Mouse (Mus musculus) midbrain, embryonic 15.5 days (tissue): Measurements from ENCODE around the gene Lrrc4c. TPM values are rescaled to one million over a fixed set of nuclear protein-coding genes. Genes with fewer than 3 reads are reported as not detected.

Source experiments
- ATAC-seq: fragments of 200-750 bp; cut with Nextera tagmentation; replicated peaks from 2 replicates; pipeline ENCODE4 v1.8.0; 2017; ENCODE audit warnings: moderate TSS enrichment
- H3K27ac ChIP-seq: fragments of 300-500 bp; sonication (generic); 2 replicates; pipeline ENCODE4 v1.5.1; 2015; ENCODE audit warnings: mild to moderate bottlenecking, inconsistent platforms
- H3K27me3 ChIP-seq: fragments of 300-500 bp; sonication (generic); replicated peaks from 2 replicates; pipeline ENCODE4 v1.6.1; 2015; ENCODE audit warnings: inconsistent platforms
- H3K36me3 ChIP-seq: fragments of 300-500 bp; sonication (generic); replicated peaks from 2 replicates; pipeline ENCODE4 v1.6.1; 2015; ENCODE audit warnings: inconsistent platforms
- H3K4me1 ChIP-seq: fragments of 300-500 bp; sonication (generic); 2 replicates; pipeline ENCODE4 v1.6.1; 2015; ENCODE audit warnings: inconsistent platforms
- H3K4me2 ChIP-seq: fragments of 300-500 bp; sonication (generic); 2 replicates; pipeline ENCODE4 v1.6.1; 2015; ENCODE audit warnings: inconsistent platforms, mild to moderate bottlenecking, moderate library complexity
- H3K4me3 ChIP-seq: fragments of 300-500 bp; sonication (generic); 2 replicates; pipeline ENCODE4 v1.5.1; 2015; ENCODE audit warnings: mild to moderate bottlenecking, inconsistent platforms
- H3K9ac ChIP-seq: fragments of 300-500 bp; sonication (generic); 2 replicates; pipeline ENCODE4 v1.6.1; 2015; ENCODE audit warnings: mild to moderate bottlenecking, inconsistent platforms
- H3K9me3 ChIP-seq: fragments of 300-500 bp; sonication (generic); 2 replicates; pipeline ENCODE4 v1.6.1; 2016; ENCODE audit warnings: inconsistent platforms
- WGBS: fragments of 180-500 bp; shearing (Covaris S2); methylation state at CpG from one replicate; pipeline ENCODE4 v1.1.7; 2015; ENCODE audit warnings: mixed read lengths; 5-methylcytosine and 5-hydroxymethylcytosine counted together
- polyA plus RNA-seq: library from polyadenylated mRNA; unstranded; fragments of >200 nt; fragmentation: Nextera tagmentation; extraction: Ambion mirVana; gene quantifications from 2 replicates; pipeline ENCODE4 v1.2.1, GENCODE M21; 2015

Lrrc4c gene
- polyA plus RNA-seq, 1 experiment from 2014 or later, result 37.7 TPM

- Histone ChIP-seq H3K27ac (no peak overlapping the region), H3K27me3 (no peaks in the 10 kb centered on the region), H3K36me3 (no peaks in the 10 kb centered on the region), H3K9me3 (no peaks in the 10 kb centered on the region), H3K4me3 (no peak overlapping the region), H3K9ac (no peak overlapping the region), H3K4me1 (no peaks in the 10 kb centered on the region), H3K4me2 (no peak overlapping the region)
- 72% methylated on average over 8 of the region's 8 CpGs for WGBS
- no peak for ATAC-seq
Observed at GRCm38 (mm10) chr2:96577701-96578100, 259.7 kb downstream of the Lrrc4c start.

DNA sequence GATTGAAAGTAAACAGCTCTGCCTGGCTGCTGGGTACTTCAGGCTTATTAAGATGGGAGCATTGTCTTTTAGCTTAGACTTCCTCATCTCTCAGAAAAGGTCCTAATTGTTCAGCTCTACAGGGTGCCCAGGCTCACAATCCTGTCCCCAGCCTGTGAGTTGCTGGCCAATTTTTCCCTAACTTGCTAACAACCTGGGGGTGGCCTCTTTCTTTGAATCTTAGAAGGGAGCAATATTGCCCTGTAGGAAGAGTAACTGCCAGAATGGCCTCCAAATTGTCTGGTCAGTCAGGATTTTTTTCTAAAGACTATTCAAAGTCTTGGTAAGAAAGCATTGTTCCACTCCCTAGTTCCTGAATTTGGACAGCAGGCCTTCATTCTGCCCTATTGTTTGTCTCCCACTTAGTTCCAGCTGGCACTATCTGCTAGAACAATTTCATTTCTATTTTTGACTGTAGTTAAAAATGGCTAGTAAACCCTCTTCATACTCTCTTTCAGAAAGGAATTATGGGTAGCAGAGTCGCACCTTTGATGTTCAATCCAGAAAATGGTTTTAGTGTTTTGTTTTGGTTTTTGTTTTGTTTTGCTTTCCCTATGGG, 262.3 kb downstream of the Lrrc4c start:
- H3K9ac ChIP-seq, result no peak overlapping the region
- H3K27me3 ChIP-seq, result no peaks in the 10 kb centered on the region
- no peaks in the 10 kb centered on the region for H3K36me3 ChIP-seq
- 75% methylated on average over 1 of the region's 1 CpGs for WGBS
- ATAC-seq, result no peak
- H3K9me3 ChIP-seq, result no peaks in the 10 kb centered on the region
- H3K27ac ChIP-seq, result no peak overlapping the region
- H3K4me1 ChIP-seq, result no peaks in the 10 kb centered on the region
- H3K4me2 ChIP-seq, result no peak overlapping the region
- no peak overlapping the region for H3K4me3 ChIP-seq

- H3K4me3 ChIP-seq, result no peak overlapping the region
- no peak overlapping the region for H3K9ac ChIP-seq
- no peaks in the 10 kb centered on the region for H3K36me3 ChIP-seq
- H3K9me3 ChIP-seq, result no peaks in the 10 kb centered on the region
- H3K4me2 ChIP-seq, result no peak overlapping the region
- H3K27ac ChIP-seq, result no peak overlapping the region
- WGBS, result 4% methylated on average over 4 of the region's 4 CpGs
- H3K27me3 ChIP-seq, result no peaks in the 10 kb centered on the region
- ATAC-seq, result peak; percentile 86
- peaks cover 2% of the 10 kb centered on the region; the same call in 1 of the 2 replicates for H3K4me1 ChIP-seq
Observed at GRCm38 (mm10) chr2:96585665-96586064, 267.7 kb downstream of the Lrrc4c start.

DNA sequence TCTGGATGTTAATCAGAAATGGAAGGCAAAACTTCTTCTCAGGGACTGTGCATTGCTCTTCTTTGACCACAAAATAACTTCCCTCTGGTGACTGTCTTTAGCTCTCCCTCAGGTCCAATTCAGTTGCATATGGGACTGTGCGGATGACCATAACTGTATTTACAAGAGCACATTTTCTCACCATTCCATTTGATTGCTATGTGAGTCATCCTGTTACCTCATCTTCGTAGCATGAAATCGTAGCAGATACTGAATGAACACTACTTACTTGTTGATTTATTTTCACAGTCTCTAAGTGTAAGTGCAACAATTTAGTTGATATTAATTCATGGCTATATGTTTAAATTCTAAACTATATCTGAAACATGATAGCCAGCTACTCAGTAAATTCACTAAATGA, 286.8 kb downstream of the Lrrc4c start:
- WGBS, result 93% methylated on average over 3 of the region's 3 CpGs
- H3K9me3 ChIP-seq, result no peaks in the 10 kb centered on the region

GRCm38 (mm10) chr2:96614121-96614520, 296.2 kb downstream of the Lrrc4c start:
- no peak for ATAC-seq
- 81% methylated on average over 1 of the region's 1 CpGs for WGBS
- no peaks in the 10 kb centered on the region for H3K9me3 ChIP-seq

More for the DNA sequence above, 286.8 kb downstream of the Lrrc4c start:
- Histone ChIP-seq H3K9ac (no peak overlapping the region), H3K4me3 (no peak overlapping the region), H3K4me1 (no peaks in the 10 kb centered on the region), H3K27ac (no peak overlapping the region), H3K4me2 (no peak overlapping the region), H3K36me3 (no peaks in the 10 kb centered on the region), H3K27me3 (no peaks in the 10 kb centered on the region)
- no peak for ATAC-seq

GRCm38 (mm10) chr2:96618691-96619205, 300.8 kb downstream of the Lrrc4c start:
- Histone ChIP-seq H3K9me3 (no peaks in the 10 kb centered on the region), H3K4me2 (no peak overlapping the region), H3K4me3 (no peak overlapping the region), H3K27ac (no peak overlapping the region), H3K27me3 (no peaks in the 10 kb centered on the region), H3K36me3 (no peaks in the 10 kb centered on the region), H3K9ac (no peak overlapping the region), H3K4me1 (no peaks in the 10 kb centered on the region)
- WGBS, result 57% methylated on average over 6 of the region's 6 CpGs
- no peak for ATAC-seq

More at GRCm38 (mm10) chr2:96614121-96614520, 296.2 kb downstream of the Lrrc4c start:
- H3K27ac ChIP-seq, result no peak overlapping the region
- H3K9ac ChIP-seq, result no peak overlapping the region
- no peaks in the 10 kb centered on the region for H3K27me3 ChIP-seq
- H3K4me3 ChIP-seq, result no peak overlapping the region
- H3K4me1 ChIP-seq, result no peaks in the 10 kb centered on the region
- no peak overlapping the region for H3K4me2 ChIP-seq
- no peaks in the 10 kb centered on the region for H3K36me3 ChIP-seq

- H3K4me1 ChIP-seq, result no peaks in the 10 kb centered on the region
- H3K36me3 ChIP-seq, result no peaks in the 10 kb centered on the region
- no peaks in the 10 kb centered on the region for H3K9me3 ChIP-seq
- H3K4me3 ChIP-seq, result no peak overlapping the region
- no peak overlapping the region for H3K9ac ChIP-seq
- no peak overlapping the region for H3K27ac ChIP-seq
- H3K27me3 ChIP-seq, result no peaks in the 10 kb centered on the region
- 29% methylated on average over 4 of the region's 4 CpGs for WGBS
- H3K4me2 ChIP-seq, result no peak overlapping the region
- ATAC-seq, result peak; percentile 78; the same call in 1 of the 2 replicates
Observed at GRCm38 (mm10) chr2:96667113-96667512, 349.1 kb downstream of the Lrrc4c start.

- ATAC-seq, result no peak
- Histone ChIP-seq H3K4me2 (no peak overlapping the region), H3K9ac (no peak overlapping the region), H3K4me1 (no peaks in the 10 kb centered on the region), H3K4me3 (no peak overlapping the region), H3K27me3 (no peaks in the 10 kb centered on the region), H3K27ac (no peak overlapping the region), H3K9me3 (no peaks in the 10 kb centered on the region), H3K36me3 (no peaks in the 10 kb centered on the region)
- WGBS, result 71% methylated on average over 4 of the region's 4 CpGs
Observed at GRCm38 (mm10) chr2:96681806-96682205, 363.8 kb downstream of the Lrrc4c start.

DNA sequence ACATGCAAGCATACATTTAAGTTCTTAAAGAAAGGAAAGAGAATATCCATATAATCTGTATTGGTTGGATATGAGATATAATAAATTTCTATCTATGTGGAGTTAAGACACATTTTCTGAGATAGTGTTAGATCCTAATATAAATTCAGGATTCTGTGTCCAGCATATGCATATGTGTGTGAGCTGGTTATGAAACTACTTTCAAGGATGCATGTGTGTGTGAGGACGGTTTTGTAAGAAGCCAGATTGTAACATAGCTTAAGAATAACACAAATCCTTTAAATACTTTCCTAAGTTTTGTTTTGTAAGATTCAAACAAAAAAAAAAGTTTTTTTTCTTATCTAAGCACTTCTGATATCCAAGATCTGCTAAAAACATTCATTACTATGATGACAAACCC, 367.4 kb downstream of the Lrrc4c start:
- Histone ChIP-seq H3K4me2 (no peak overlapping the region), H3K36me3 (no peaks in the 10 kb centered on the region), H3K27ac (no peak overlapping the region), H3K9me3 (no peaks in the 10 kb centered on the region), H3K4me1 (no peaks in the 10 kb centered on the region), H3K27me3 (no peaks in the 10 kb centered on the region), H3K4me3 (no peak overlapping the region), H3K9ac (no peak overlapping the region)
- no peak for ATAC-seq
- 84% methylated on average over 1 of the region's 1 CpGs for WGBS

- no peaks in the 10 kb centered on the region for H3K9me3 ChIP-seq
- no peak overlapping the region for H3K27ac ChIP-seq
- H3K4me1 ChIP-seq, result no peaks in the 10 kb centered on the region
- ATAC-seq, result no peak
- 11% methylated on average over 3 of the region's 3 CpGs for WGBS
- H3K4me2 ChIP-seq, result no peak overlapping the region
- no peaks in the 10 kb centered on the region for H3K36me3 ChIP-seq
- no peaks in the 10 kb centered on the region for H3K27me3 ChIP-seq
- H3K4me3 ChIP-seq, result no peak overlapping the region
- no peak overlapping the region for H3K9ac ChIP-seq
Observed at GRCm38 (mm10) chr2:96705004-96705403, 387.0 kb downstream of the Lrrc4c start.

DNA sequence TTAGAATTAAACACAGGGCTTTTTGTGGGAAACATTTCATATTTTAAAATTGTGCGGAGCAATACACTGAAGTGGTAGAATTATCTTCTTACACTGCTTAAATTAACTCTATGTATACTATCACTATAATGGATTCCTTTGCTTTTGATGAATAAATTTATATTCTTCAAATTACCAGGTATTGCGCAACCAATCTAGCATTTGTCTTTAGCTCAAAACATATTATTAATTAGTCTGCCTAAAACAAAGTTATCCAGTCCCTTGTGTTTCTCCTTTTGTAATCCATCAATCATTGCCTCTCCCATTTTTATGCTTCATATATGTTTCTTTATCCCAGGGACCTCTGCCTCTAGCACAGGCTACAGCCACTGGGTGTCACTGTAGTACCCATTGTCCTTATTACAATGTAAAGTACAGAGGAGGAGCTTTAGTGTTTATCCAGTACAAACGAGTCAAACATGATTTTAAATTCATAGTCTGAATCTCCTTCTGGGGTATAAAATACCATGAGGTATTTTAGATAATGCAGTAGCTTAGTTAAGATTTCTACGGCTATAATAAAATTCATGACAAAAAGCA, 389.9 kb downstream of the Lrrc4c start:
- ATAC-seq, result no peak
- Histone ChIP-seq H3K4me2 (no peak overlapping the region), H3K4me3 (no peak overlapping the region), H3K27me3 (no peaks in the 10 kb centered on the region), H3K36me3 (no peaks in the 10 kb centered on the region), H3K27ac (no peak overlapping the region), H3K4me1 (no peaks in the 10 kb centered on the region), H3K9ac (no peak overlapping the region), H3K9me3 (no peaks in the 10 kb centered on the region)
- WGBS, result 65% methylated on average over 4 of the region's 4 CpGs

GRCm38 (mm10) chr2:96714561-96714960, 396.6 kb downstream of the Lrrc4c start:
- H3K4me1 ChIP-seq, result no peaks in the 10 kb centered on the region
- H3K9ac ChIP-seq, result no peak overlapping the region
- no peaks in the 10 kb centered on the region for H3K9me3 ChIP-seq
- no peak overlapping the region for H3K4me3 ChIP-seq
- no peaks in the 10 kb centered on the region for H3K27me3 ChIP-seq
- no peak overlapping the region for H3K4me2 ChIP-seq
- WGBS, result 87% methylated on average over 7 of the region's 7 CpGs
- ATAC-seq, result no peak
- no peaks in the 10 kb centered on the region for H3K36me3 ChIP-seq
- no peak overlapping the region for H3K27ac ChIP-seq

DNA sequence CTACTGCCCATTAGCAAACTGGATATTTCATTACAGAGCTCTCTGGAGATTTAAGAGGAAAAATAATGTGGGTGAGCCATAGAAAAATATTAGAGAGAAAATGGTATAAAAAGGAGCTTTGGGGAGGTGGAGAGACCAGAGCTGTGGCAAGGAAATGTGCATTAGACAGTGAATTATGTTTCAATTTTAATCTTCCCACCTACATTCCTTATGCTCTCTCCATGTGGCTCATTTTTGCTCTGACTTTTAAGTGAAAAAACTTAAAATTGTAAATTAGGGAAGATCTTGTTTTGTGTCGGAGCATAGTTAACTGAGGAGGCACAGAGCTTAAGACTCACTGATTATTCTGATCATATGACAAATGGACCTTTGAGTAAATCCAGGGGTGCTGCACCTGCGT, 399.4 kb downstream of the Lrrc4c start:
- Histone ChIP-seq H3K9me3 (no peaks in the 10 kb centered on the region), H3K36me3 (no peaks in the 10 kb centered on the region), H3K4me1 (no peaks in the 10 kb centered on the region), H3K27ac (no peak overlapping the region), H3K27me3 (no peaks in the 10 kb centered on the region), H3K4me3 (no peak overlapping the region), H3K4me2 (no peak overlapping the region), H3K9ac (no peak overlapping the region)
- 90% methylated on average over 2 of the region's 2 CpGs for WGBS
- no peak for ATAC-seq
